Mouse (Mus musculus) bone marrow macrophage, adult 2 months (primary cell): ENCODE measurements around the gene Atp13a3.

ENCODE experiments used
- CTCF ChIP-seq: IDR thresholded peaks from 2 replicates; pipeline ENCODE4 v1.5.1; 2012; ENCODE audit warnings: low read depth, mild to moderate bottlenecking, low read length, moderate library complexity
- POLR2A ChIP-seq: IDR thresholded peaks from 2 replicates; pipeline ENCODE4 v1.6.1; 2012; ENCODE audit warnings: mild to moderate bottlenecking, low read depth, low read length, borderline replicate concordance

DNA sequence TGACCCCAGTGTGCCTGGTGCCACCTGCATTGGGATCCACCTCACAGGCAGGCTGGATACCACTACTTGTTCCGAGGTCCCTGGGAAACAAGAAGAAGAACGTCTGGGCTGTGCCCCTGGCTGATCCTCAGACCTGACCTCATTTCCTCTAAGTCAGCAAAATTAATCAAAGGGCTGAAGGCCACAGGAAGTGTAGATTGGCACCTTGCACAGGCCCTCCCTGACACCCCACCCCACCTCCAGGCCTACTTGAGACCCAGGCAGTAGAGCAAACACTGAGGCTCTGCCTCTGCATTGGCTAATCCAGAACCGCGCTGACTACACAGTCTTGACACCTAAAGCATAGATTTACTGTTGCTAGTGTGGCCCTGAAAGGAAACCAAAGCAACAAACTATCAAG, 140.2 kb downstream of the Atp13a3 start:
- TF ChIP-seq CTCF = no peak
- TF ChIP-seq POLR2A = no peak
